Mouse (Mus musculus): ENCODE results near the gene Il2rb. TPM values are rescaled to one million over a fixed set of nuclear protein-coding genes. Genes with fewer than 3 reads are reported as not detected.

Il2rb gene
- polyA plus RNA-seq, 1 experiment from 2014 or later, result not detected

GRCm38 (mm10) chr15:78493401-78494010, 1.6 kb downstream of the Il2rb start:
- DNase-seq (ENCODE audit: low spot score, missing footprints) (no peak), ATAC-seq (ENCODE audit: low FRiP score) (no peak)
- Histone ChIP-seq H3K9ac (ENCODE audit: low read length) (no peak overlapping the region), H3K4me2 (no peak overlapping the region), H3K36me3 (ENCODE audit: control insufficient read depth, insufficient read depth, low read length) (no peaks in the 10 kb centered on the region), H3K9me3 (ENCODE audit: control insufficient read depth, low read length) (no peaks in the 10 kb centered on the region), H3K27ac (ENCODE audit: low read depth, low read length) (no peak overlapping the region), H3K4me3 (ENCODE audit: low read depth, low read length) (no peak overlapping the region), H3K27me3 (ENCODE audit: control insufficient read depth, insufficient read depth, low read length) (no peaks in the 10 kb centered on the region), H3K4me1 (ENCODE audit: control insufficient read depth, insufficient read depth, low read length) (no peaks in the 10 kb centered on the region)
- 87% methylated on average over 10 of the region's 10 CpGs for WGBS

GRCm38 (mm10) chr15:78491301-78491700, 3.8 kb downstream of the Il2rb start:
- 87% methylated on average over 3 of the region's 3 CpGs for WGBS
- ATAC-seq (ENCODE audit: low FRiP score), result no peak
- no peak overlapping the region for H3K9ac ChIP-seq (ENCODE audit: low read length)
- no peaks in the 10 kb centered on the region for H3K36me3 ChIP-seq (ENCODE audit: control insufficient read depth, insufficient read depth, low read length)
- DNase-seq (ENCODE audit: low spot score, missing footprints), result no peak
- H3K27ac ChIP-seq (ENCODE audit: low read depth, low read length), result no peak overlapping the region
- no peak overlapping the region for H3K4me2 ChIP-seq
- H3K4me3 ChIP-seq (ENCODE audit: low read depth, low read length), result no peak overlapping the region
- H3K4me1 ChIP-seq (ENCODE audit: control insufficient read depth, insufficient read depth, low read length), result no peaks in the 10 kb centered on the region
- no peaks in the 10 kb centered on the region for H3K9me3 ChIP-seq (ENCODE audit: control insufficient read depth, low read length)
- no peaks in the 10 kb centered on the region for H3K27me3 ChIP-seq (ENCODE audit: control insufficient read depth, insufficient read depth, low read length)

DNA sequence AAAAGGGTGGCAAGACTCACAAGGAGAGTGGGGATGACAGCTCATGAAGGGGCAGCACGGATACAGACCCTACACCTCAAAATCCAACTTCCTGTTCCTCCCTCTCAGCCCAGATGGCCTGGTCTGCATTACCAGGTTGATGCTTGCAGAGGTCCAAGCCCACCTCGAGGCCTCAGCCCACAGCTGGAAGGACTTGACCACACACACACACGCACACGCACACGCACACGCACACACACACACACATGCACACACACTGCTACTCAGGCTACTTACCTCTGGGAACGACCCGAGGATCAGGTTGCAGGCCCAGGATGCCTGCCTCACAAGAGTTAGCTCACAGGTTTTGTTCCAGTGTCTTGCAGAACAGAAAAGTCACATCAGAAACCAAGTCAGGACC, 5.2 kb downstream of the Il2rb start:
- no peaks in the 10 kb centered on the region for H3K27me3 ChIP-seq (ENCODE audit: control insufficient read depth, insufficient read depth, low read length)
- ATAC-seq (ENCODE audit: low FRiP score) (no peak), DNase-seq (ENCODE audit: low spot score, missing footprints) (no peak)
- no peaks in the 10 kb centered on the region for H3K9me3 ChIP-seq (ENCODE audit: control insufficient read depth, low read length)
- H3K4me1 ChIP-seq (ENCODE audit: control insufficient read depth, insufficient read depth, low read length), result no peaks in the 10 kb centered on the region
- H3K4me2 ChIP-seq, result no peak overlapping the region
- no peak overlapping the region for H3K9ac ChIP-seq (ENCODE audit: low read length)
- no peak overlapping the region for H3K4me3 ChIP-seq (ENCODE audit: low read depth, low read length)
- WGBS, result 79% methylated on average over 8 of the region's 8 CpGs
- H3K36me3 ChIP-seq (ENCODE audit: control insufficient read depth, insufficient read depth, low read length), result no peaks in the 10 kb centered on the region
- no peak overlapping the region for H3K27ac ChIP-seq (ENCODE audit: low read depth, low read length)

DNA sequence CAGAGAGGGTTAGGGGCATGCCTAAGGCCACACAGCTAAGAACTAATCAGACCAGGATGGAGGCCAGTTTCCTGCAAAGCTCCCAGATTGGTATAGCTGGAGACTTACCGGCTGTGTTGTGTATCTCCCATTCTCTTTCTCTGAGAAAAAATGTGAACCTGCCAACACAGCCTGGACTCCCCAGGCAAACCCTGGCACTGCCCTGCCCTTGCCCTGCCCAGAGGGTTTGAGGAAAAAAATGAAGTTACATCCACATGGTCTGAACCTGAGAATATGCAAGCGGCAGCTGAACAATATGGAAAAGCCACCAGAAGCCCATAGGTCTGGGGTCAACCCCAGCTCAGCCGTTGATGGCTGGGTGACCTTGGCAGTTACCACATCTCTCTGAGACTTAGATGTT, 5.8 kb downstream of the Il2rb start:
- 85% methylated on average over 3 of the region's 3 CpGs for WGBS
- Histone ChIP-seq H3K36me3 (ENCODE audit: control insufficient read depth, insufficient read depth, low read length) (no peaks in the 10 kb centered on the region), H3K4me3 (ENCODE audit: low read depth, low read length) (no peak overlapping the region), H3K4me2 (no peak overlapping the region), H3K27ac (ENCODE audit: low read depth, low read length) (no peak overlapping the region), H3K9me3 (ENCODE audit: control insufficient read depth, low read length) (no peaks in the 10 kb centered on the region), H3K9ac (ENCODE audit: low read length) (no peak overlapping the region), H3K27me3 (ENCODE audit: control insufficient read depth, insufficient read depth, low read length) (no peaks in the 10 kb centered on the region), H3K4me1 (ENCODE audit: control insufficient read depth, insufficient read depth, low read length) (no peaks in the 10 kb centered on the region)
- ATAC-seq (ENCODE audit: low FRiP score) (no peak), DNase-seq (ENCODE audit: low spot score, missing footprints) (no peak)

DNA sequence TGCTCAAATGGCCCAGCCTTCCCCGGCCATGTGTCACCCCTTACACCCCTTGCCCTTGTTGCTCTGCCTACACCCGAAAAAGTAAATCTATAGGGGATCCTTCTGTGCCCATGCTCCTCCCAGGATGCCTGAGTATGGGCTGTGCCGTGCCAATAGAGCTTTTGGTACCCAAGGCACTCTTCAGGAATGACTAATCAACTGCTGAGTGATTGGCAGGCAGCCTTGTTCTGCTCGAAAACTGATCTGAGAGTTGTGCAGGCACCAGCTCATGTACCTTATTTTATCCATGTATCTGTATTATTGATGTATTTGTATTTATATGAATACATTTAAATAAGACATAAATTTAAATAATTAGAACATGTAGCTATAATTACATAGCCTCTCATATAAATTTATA, 8.0 kb downstream of the Il2rb start:
- H3K4me2 ChIP-seq, result no peak overlapping the region
- H3K9me3 ChIP-seq (ENCODE audit: control insufficient read depth, low read length), result no peaks in the 10 kb centered on the region
- 70% methylated on average over 4 of the region's 4 CpGs for WGBS
- H3K27me3 ChIP-seq (ENCODE audit: control insufficient read depth, insufficient read depth, low read length), result no peaks in the 10 kb centered on the region
- no peak overlapping the region for H3K9ac ChIP-seq (ENCODE audit: low read length)
- DNase-seq (ENCODE audit: low spot score, missing footprints) (no peak), ATAC-seq (ENCODE audit: low FRiP score) (no peak)
- no peaks in the 10 kb centered on the region for H3K36me3 ChIP-seq (ENCODE audit: control insufficient read depth, insufficient read depth, low read length)
- no peak overlapping the region for H3K4me3 ChIP-seq (ENCODE audit: low read depth, low read length)
- no peaks in the 10 kb centered on the region for H3K4me1 ChIP-seq (ENCODE audit: control insufficient read depth, insufficient read depth, low read length)
- no peak overlapping the region for H3K27ac ChIP-seq (ENCODE audit: low read depth, low read length)

- no peak for ATAC-seq (ENCODE audit: low FRiP score)
- Histone ChIP-seq H3K36me3 (ENCODE audit: control insufficient read depth, insufficient read depth, low read length) (no peaks in the 10 kb centered on the region), H3K9me3 (ENCODE audit: control insufficient read depth, low read length) (no peaks in the 10 kb centered on the region), H3K9ac (ENCODE audit: low read length) (no peak overlapping the region), H3K27me3 (ENCODE audit: control insufficient read depth, insufficient read depth, low read length) (no peaks in the 10 kb centered on the region), H3K4me1 (ENCODE audit: control insufficient read depth, insufficient read depth, low read length) (no peaks in the 10 kb centered on the region), H3K4me3 (ENCODE audit: low read depth, low read length) (no peak overlapping the region), H3K4me2 (no peak overlapping the region), H3K27ac (ENCODE audit: low read depth, low read length) (no peak overlapping the region)
- 88% methylated on average over 1 of the region's 1 CpGs for WGBS
- no peak for DNase-seq (ENCODE audit: low spot score, missing footprints)
Observed at GRCm38 (mm10) chr15:78486564-78486963, 8.5 kb downstream of the Il2rb start.

GRCm38 (mm10) chr15:78483311-78483710, 11.8 kb downstream of the Il2rb start:
- Histone ChIP-seq H3K9me3 (ENCODE audit: control insufficient read depth, low read length) (no peaks in the 10 kb centered on the region), H3K4me2 (no peak overlapping the region), H3K4me3 (ENCODE audit: low read depth, low read length) (no peak overlapping the region), H3K27ac (ENCODE audit: low read depth, low read length) (no peak overlapping the region), H3K27me3 (ENCODE audit: control insufficient read depth, insufficient read depth, low read length) (no peaks in the 10 kb centered on the region), H3K9ac (ENCODE audit: low read length) (no peak overlapping the region), H3K4me1 (ENCODE audit: control insufficient read depth, insufficient read depth, low read length) (no peaks in the 10 kb centered on the region), H3K36me3 (ENCODE audit: control insufficient read depth, insufficient read depth, low read length) (no peaks in the 10 kb centered on the region)
- 74% methylated on average over 4 of the region's 4 CpGs for WGBS
- DNase-seq (ENCODE audit: low spot score, missing footprints) (no peak), ATAC-seq (ENCODE audit: low FRiP score) (no peak)

- Histone ChIP-seq H3K27ac (ENCODE audit: low read depth, low read length) (no peak overlapping the region), H3K9me3 (ENCODE audit: control insufficient read depth, low read length) (no peaks in the 10 kb centered on the region), H3K36me3 (ENCODE audit: control insufficient read depth, insufficient read depth, low read length) (no peaks in the 10 kb centered on the region), H3K9ac (ENCODE audit: low read length) (no peak overlapping the region), H3K4me3 (ENCODE audit: low read depth, low read length) (no peak overlapping the region), H3K4me2 (no peak overlapping the region), H3K27me3 (ENCODE audit: control insufficient read depth, insufficient read depth, low read length) (no peaks in the 10 kb centered on the region), H3K4me1 (ENCODE audit: control insufficient read depth, insufficient read depth, low read length) (no peaks in the 10 kb centered on the region)
- ATAC-seq (ENCODE audit: low FRiP score) (no peak), DNase-seq (ENCODE audit: low spot score, missing footprints) (no peak)
- 70% methylated on average over 3 of the region's 3 CpGs for WGBS
Observed at GRCm38 (mm10) chr15:78482518-78482917, 12.6 kb downstream of the Il2rb start.

GRCm38 (mm10) chr15:78481448-78482000, 13.5 kb downstream of the Il2rb start:
- no peak for ATAC-seq (ENCODE audit: low FRiP score)
- Histone ChIP-seq H3K9ac (ENCODE audit: low read length) (no peak overlapping the region), H3K27ac (ENCODE audit: low read depth, low read length) (no peak overlapping the region), H3K4me3 (ENCODE audit: low read depth, low read length) (no peak overlapping the region), H3K9me3 (ENCODE audit: control insufficient read depth, low read length) (no peaks in the 10 kb centered on the region), H3K4me2 (no peak overlapping the region), H3K36me3 (ENCODE audit: control insufficient read depth, insufficient read depth, low read length) (no peaks in the 10 kb centered on the region), H3K4me1 (ENCODE audit: control insufficient read depth, insufficient read depth, low read length) (no peaks in the 10 kb centered on the region), H3K27me3 (ENCODE audit: control insufficient read depth, insufficient read depth, low read length) (no peaks in the 10 kb centered on the region)
- WGBS, result 60% methylated on average over 9 of the region's 9 CpGs
- DNase-seq (ENCODE audit: low spot score, missing footprints), result no peak
